Mouse (Mus musculus) lung, postnatal 10 days (tissue): ENCODE measurements around the gene Cant1.
A peak's percentile ranks its signal among the peaks of the same experiment; 100 is the strongest.
"Not testable (repeated sequence)": the region's sequence is repeated elsewhere in the genome, so short reads cannot be mapped to it uniquely, and the experiment has no call there.

Source experiments
- DNase-seq: peaks from one replicate; pipeline ENCODE4 v3.0.0; 2021

The Cant1 gene

DNA sequence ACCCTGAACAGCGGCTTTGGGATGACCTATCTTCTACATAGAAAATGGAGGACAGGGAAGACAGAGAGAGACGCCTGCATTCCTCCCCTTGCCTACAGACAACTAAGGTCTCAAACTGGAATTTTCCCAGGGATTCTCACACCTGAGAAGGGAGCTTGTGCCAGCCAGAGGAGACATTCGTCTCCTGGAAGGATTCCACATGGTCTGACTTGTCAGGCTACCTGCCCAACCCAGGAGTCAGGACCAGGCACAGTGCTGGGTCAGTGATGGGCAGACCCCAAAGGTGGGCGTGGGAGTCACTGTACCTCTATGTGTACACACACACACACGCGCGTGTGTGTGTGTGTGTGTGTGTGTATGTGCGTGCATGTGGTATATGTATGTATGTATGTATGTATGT lies 13.6 kb downstream of the Cant1 start:
- peak; percentile 0 for DNase-seq

DNA sequence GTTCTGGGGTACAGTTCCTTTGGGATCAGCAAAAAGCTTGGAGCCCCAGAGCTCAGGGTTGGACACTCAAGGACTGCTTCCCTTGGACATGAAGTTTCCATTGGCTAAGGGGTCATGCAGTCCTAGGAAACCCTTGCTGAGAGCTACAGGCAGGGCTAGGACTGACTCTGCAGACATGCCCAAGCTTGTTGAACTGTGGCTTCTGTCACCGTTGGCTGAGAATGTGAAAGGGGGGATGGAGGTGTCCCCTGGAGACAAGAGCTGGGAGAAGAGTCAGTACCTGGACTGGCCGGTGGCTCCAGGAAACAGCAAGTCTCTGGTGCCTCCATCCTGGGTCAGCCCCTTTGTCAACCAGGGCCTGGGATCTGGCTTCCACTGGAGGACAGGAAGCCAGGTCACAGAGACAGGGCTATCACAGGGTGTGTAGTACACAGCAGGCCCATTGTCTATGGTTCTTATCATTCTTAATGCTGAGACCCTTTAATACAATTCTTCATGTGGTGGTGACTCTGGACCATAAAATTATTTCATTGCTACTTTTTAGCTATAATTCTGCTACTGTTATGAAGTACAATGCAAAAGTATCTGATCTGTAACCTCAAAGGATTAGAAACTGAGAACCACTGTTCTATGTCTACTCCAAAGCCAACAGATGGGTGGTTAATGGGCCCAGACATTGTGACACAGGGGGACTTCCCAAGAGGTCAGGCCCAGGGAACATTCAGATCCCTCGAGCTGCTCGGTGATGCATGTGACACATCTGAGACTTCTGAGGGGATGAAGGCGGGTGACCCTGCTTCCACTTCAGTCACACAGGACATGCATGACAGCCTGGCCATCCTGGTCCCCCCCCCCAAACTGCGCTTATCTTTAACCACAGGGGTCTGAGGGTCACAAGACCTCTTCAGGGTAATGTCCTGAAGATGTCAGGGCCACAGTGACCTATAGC lies 14.7 kb downstream of the Cant1 start:
- DNase-seq = peak; percentile 6

DNA sequence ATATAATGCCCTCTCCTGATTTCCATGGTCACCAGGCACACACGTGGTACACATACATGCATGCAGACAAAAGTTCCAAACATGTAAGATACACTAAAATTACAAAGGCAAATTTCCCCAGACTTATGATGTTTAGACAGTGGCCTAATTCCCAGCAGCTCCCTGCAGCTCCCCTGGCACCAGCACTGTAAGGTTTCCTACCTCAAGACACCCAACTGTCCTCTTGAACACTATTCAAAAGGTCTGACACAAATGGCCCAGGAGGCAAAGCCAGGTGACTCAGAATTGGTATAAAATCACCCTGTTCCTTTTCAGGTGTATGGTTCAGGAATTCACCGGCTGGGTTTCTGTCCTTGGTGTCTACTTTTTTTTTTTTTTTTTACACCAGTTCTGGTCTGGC lies 15.7 kb downstream of the Cant1 start:
- no peak for DNase-seq

DNA sequence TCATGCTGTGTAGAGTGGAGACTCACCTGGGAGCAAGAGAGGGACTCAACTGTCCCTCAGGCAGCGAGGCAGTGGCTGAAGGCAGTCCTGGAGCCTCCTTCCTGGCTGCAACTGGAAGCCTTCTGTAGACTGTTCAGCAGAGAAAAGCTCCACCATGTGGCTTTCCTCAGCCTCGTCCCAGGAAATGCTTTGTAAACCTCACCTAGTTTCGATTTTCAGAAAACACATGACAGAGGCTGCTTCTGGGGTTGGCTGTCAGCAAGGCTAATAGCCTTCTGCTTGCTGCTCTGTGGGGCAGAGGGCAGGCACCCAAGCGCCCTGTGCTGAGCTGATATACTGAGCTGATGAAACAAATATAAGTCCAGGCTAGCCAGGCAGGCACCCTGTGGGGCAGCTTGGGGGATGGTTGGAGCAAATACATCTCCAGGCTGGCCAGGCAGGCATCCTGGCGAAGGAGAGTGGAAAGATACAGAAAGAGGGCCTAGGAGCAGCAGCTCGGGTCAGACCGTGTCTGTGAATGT lies 17.1 kb downstream of the Cant1 start, which contains the start of gene Lgals3bp:
Gene Lgals3bp, minus strand, starts transcription at position 333 of the 521 bp plus-strand sequence.
- DNase-seq = peak; percentile 85

DNA sequence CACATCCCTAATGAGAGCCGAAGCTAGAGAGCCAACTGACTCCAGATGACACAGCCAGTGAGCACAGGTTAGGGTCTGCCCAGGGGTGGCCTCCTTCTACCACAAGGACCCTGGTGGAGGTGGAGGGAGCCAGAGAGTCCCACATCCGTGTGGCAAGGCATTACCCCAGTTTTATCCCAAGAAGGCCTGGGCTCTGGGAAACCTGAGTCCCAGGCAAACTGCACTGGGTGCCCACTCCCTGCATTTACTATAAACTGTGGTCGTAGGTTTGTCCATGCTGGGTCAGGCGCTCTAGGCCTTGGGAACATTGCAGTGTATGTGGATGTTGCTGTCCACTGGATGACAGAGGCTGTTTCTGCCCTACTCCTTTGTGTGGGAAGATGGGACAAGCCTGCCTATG lies 17.7 kb downstream of the Cant1 start:
- peak; percentile 7 for DNase-seq

DNA sequence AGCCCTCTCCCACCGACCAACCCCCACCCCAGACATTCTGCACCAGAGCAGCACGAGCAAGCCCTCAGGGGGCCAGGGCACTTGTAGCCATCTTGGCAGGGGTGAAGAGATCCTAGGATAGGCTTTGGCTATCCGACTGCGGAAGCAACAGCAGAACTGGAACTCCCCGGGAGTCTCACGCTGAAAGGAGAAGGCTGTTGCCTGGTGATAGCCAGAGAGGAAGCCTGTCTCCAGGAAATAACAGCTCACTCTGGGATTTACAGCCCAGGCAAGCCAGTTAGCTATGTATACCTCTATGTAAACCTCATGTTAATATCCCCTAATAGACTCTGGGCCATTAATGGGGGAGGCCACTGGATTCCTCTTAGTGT lies 18.3 kb downstream of the Cant1 start:
- DNase-seq = peak; percentile 63

DNA sequence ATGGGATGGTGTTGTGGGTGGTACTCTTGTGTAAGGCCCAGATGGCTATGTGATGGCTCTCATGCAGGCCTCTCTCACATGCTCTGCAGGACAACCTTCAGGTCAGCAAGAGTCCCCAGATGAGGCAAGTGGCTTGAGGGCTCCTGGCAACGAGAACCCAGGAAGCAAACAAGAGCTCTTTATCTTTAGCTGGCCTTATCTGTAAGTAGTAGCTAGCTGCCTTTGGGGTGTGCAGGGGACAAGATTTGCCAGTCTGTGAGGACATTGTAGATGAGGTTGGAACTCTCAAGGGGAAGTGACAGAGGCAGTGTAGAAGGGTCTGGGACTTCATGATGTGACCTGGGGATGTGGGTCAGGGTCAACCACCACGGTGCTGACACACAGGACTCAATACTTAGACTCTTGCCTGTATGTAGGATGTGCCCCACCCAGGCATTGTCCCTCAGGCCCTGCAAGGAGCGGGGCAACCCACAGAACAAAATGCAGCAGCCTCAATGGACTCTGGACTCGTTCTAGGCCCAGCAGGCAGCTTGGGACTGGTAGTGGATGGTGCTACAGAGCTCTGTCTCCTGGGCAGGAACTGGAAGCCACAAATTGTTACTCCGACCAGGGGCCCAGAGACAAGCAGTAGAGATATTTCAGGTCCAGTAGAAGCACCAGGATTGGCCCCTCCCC lies 18.9 kb downstream of the Cant1 start:
- peak; percentile 26 for DNase-seq

DNA sequence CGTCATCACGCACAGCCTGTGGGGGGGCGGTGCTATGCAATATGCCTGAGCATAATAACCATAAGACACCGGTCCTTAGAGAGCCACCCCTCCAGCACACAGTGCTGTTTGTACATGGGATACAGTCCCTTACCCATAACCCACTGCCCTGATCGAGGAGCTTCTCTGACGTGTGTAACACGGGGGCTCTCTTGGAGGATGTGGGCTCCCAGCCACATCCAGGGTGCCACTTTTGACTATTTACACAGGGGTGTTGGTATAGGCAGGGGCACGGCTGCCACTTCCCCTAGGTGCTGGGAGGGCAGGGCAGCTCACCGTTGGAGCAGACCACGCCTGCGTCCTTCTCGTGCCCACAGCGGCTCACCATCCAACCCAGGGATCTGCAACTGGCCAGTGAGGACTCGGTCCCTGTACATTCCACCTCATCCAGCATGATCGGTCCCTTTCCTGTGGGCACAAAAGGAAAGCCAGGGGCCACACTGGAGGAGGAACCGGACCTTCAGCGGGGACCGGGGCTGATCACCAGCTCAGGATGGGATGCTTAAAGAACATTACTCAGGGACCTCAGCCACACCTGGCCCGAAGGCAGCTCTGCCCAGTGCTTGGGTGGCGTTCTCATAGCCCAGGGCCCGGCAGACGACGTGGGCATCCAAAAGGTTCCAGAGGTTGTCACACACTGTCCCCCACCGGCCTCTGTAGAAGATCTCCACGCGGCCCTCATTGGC lies 20.9 kb downstream of the Cant1 start:
- no peak for DNase-seq

DNA sequence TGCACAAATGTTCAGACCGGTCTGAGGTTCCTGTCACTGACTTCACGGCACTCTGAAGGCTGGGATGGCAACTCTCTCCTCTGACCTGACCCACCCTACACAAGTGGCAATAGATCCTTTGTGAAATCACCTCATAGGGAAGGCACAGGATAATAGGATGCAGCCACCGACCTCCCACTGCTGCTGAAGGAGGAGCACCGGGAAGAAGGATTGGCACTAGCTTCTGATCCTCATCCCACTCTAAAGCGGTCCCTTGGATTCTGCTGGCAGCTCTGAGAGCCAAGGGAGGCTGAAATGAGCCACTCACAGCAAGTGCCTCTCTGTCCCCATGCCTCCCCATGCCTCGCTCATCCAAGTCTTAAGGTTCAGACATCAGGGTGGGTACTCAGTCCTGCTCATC lies 24.3 kb downstream of the Cant1 start:
- DNase-seq = no peak

DNA sequence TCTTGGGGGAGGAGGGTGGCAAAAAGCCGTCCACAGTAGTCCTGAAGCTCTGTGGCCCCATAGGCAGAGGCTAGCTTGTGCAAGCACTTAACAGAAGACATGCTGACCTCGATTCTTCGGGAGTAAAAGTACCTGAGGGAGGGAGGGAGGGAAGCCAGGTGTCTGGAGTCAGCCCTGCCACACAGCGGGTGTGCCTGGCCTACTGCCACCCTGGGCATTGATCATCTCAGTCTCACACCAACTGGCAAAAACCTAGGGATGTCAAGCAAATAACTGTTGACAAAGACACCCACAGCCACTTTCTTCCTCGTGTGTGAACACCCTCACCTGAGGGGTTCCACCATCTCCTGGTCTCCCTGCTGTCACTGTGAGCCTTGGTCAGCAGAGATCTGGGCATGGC lies 24.9 kb downstream of the Cant1 start:
- DNase-seq = no peak

DNA sequence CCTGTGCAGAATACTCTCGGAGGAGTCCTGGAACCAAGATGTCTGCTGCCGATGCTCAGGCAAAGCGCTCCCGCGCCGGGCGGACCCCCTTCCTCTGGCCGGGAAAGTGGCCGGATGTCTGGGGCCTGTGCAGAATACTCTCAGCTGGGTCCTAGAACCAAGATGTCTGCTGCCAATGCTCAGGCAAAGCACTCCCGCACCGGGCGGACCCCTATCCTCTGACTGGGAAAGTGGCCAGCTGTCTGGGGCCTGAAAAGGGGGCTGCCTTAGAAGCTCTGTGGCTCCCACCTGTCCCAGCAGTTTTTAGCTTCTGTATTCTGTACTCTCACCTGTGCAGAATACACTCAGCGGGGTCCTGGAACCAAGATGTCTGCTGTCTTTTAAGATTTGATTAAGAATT lies 31.1 kb downstream of the Cant1 start:
- not testable (repeated sequence) for DNase-seq

DNA sequence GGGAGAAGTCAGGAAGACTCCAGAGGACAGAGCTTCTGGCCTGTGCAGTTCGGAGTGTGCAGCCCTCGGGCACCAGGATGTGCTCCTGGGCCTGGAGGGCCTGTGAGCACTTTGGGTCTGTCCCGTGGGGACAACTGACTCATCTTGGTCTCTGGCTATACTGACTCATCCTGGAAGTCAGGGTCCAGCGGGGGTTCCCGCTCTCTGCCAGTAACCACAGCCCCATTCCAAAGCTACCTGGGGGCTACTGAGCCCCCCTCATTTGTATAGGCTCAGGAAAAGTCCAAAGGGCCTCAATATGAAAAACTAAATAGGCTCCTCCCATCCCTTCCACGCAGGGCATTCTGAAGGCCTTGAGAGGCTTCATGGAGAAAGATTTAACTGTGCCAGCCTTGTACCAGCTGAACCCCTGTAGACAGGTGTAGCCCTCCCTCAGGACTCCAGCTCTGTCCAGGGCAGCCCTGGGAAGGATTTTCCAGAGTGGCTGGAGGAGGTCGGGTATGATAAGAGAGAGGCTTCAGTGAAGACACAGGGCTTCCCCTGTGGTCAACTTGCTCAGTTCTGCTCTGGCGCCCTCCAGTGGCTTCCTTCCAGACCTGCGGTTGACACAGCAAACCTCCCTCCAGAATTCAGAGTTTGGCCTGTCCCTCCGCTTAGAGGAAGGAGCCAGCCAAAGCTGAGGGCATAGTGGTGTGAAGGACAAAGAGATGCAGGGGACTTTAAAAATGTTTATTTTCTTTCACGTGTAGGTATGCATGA lies 39.5 kb downstream of the Cant1 start:
- peak; percentile 95 for DNase-seq

DNA sequence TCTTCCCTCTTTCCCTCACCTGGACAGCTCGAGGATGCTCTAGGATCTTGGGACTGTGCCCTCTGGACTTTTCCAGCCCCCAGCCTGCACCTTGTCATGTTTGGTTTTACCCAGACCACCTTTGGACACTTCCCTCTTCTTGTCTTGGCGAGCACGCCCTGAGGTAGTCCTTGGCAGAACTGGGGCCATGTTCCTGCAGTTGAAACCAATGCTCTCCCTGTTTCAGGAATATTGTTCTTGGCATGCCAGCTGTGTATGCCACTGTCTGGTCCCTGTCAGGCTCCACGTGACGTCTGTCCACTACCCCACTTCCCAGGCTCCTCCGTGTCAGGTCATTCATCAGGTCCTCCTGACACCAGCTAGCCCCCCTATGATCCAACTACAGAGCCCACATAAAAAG lies 40.2 kb downstream of the Cant1 start:
- DNase-seq = no peak

DNA sequence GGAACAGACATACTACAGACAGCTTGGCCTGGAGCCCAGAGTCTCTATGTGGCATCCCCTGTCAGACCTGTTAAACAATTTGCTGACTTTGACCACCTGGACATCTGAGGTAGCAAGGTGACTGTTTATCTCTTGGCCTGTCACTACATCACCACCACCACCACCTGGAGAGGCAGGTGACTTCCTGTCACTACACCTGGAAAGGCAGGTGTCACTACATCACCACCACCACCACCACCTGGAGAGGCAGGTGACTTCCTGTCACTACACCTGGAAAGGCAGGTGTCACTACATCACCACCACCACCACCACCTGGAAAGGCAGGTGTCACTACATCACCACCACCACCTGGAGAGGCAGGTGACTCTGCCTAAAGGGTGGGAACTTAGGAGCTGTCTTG lies 42.6 kb downstream of the Cant1 start:
- DNase-seq = not testable (repeated sequence)

DNA sequence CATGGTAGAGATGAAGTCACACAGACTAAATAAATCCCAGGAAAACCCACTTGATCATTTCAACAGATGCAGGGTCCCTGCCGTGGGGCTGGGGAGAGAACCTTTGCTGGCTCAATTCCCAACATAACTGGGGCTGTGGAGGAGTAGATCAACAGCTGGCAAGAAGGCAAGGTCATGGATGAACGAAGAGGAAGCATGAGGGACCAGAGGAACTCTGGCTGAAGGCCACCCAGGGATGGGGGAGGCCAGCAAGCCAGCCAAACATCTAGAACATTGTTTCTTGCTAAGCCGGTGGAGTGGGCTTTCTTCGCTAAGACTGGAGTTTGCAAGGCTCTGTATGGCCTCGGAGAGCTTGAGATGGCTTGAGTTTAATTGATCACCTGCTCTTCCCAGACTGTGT lies 43.0 kb downstream of the Cant1 start:
- no peak for DNase-seq

DNA sequence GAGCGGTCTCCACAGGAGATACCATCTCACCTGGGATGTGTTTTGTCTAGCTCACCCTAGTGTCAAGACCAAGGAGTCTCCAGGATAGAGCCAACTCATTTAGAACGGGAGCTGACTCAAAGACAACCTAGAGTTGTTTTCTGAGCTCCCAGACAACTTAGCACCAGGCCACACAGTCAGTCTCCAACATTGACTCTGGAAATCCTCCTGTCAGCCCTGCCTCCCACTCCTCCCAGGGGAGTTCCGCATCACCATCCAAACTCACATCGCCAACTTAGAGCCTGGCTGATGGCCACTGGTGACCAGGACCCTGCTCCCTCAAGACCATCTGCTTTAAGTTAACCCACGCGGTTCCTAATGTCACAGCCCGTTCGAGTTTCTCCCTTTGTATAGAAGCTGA lies 43.4 kb downstream of the Cant1 start:
- DNase-seq = no peak

DNA sequence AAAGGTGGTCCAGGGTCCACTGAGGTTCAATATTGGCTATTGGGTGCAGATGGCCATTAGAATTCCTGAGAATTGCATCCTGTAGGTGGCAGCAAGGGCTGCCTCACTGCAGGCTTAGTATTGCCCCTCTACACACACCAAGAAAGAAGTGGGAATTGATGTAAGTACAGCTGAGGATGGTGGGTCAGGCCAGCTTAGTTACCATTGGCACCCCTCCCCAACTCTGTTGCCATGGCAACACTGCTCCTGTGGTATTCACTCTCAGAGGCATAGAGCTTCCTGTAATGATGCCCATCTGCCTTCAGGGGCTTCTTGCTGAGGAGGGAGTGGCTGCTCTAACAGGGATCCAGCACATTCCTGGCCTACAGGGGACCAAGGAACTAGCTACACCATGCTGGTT lies 43.9 kb downstream of the Cant1 start:
- DNase-seq = no peak

DNA sequence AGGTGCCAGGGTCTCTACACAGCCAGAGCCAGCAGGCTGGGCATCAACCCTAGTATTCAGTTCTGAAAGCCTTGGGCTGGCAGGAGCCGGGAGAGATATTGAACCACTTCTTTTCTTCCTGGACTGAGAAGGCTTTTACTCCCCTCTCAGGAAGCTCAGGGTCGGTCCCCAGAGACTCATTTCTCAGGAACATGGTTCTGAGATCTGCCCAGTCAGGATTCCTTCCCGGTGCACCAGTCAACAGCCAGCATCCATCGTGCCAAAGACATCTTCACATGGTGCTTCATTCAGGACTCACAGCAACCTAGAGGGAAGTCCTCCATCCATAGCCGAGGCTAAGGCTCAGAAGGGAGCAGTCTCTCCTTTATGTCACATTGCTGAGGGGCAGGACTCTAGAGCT lies 44.4 kb downstream of the Cant1 start:
- DNase-seq = no peak

DNA sequence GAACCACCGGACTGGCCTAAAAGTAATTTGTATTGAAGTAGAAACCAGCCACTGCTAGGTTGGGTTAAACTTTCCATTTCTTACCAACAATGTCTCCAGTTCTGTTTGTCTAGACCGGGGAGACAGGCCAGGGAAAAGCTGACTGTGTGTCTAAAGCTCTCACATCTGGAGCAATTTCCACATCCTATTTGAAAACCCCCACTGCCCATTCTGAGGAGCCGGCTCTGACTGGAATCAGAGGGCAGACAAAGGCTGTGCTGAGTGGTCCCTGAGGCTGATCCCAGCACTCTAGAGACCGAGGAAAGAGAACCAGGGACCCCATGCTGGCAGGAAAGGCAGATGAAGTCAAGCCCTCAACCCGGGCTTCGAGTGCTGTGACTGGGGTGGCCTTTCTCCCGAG lies 46.2 kb downstream of the Cant1 start:
- DNase-seq = peak; percentile 41

DNA sequence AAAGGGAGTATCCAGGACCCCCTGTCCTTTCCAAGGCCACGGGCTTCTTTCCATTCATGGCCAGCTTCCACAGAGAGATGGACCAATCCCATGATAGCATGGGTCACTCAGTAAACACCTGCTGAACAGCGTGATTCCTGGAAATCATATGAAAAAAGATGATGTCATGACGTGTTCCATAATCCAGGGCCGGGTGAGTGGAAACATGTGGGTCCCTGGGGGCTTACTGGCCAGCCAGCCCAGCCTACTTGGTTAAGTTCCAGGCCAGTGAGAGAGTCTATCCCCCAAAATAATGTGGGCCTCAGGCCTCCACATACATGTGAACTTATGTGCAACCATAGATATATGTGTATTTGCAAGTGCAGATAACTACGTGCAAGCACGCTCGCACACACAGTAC lies 47.0 kb downstream of the Cant1 start:
- DNase-seq = peak; percentile 1

DNA sequence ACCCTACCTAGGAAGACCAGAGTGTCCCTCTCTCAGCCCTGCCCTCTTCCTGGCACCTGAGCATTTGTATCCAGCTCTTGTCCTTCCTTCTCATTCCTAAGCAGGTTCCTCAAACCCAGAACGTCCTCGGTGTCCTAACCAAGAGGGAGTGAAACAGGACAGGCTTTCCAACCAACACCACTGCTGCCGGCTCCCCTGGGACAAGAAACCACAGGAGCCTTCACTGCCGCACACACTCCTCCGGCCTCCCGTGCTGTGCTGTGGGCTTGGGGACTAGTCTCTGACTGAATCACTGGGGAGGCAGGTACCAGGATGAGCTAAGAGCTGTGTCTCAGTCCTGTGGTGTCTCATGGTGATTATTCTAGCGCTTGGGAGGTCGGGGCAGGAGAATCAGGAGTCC lies 49.2 kb downstream of the Cant1 start:
- DNase-seq = peak; percentile 0

DNA sequence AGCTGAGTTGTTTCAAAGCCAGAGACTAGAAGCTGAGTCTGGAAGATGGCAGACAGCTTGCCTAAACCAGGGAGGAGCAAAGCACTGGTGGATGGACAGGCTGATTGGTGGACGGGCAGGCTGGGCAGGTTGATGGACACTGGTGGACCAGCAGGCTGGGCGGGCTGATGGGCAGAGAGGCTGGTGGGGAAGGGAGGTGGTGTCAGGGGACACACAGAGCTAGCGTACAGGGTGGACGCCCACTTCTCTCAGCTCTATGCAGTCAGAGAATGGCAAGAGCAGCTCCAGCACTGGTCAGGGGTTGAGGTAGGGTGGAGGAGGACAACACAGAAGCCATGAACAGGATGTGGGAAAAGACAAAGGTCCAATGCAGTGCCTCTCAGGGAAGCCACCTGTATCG lies 49.6 kb downstream of the Cant1 start:
- peak; percentile 3 for DNase-seq

DNA sequence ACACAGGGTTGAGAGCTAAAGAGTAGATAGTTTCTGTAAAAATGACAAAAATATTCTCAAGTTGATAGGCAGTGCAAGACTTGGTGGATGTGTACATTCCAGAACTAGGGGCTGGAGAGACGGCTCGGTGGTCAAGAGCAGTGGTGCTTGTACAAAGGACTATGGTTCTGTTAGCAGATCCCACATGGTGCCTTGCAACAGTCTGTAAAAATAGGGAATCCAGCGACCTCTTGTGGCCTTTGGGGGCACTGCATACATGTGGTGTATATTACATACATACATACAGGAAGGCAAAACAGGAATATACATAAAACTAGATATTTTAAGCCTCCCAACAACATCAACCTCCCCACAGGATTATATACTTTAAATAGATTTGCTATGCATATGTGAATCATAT lies 50.6 kb downstream of the Cant1 start:
- DNase-seq = peak; percentile 57
